Mouse (Mus musculus) adrenal gland, adult 8-10 months (tissue): ENCODE results near the gene Ssr2. TPM values are rescaled to one million over a fixed set of nuclear protein-coding genes. Genes with fewer than 3 reads are reported as not detected.

Experiments used
- DNase-seq: peaks from one replicate; pipeline ENCODE4 v3.0.0; 2022
- total RNA-seq, 4 experiments: library from RNA; stranded (reverse); gene quantifications; 2 replicates each; pipeline ENCODE4 v1.2.4; 2022

Ssr2 gene
- total RNA-seq, 4 experiments from 2014 or later = 139 to 217 (median 172) TPM

- no peak for DNase-seq
These were observed 33.2 kb upstream of the Ssr2 start for GRCm38 (mm10) chr3:88542486-88542885.

- no peak for DNase-seq
These were observed 32.5 kb upstream of the Ssr2 start for GRCm38 (mm10) chr3:88543174-88543573.

GRCm38 (mm10) chr3:88543651-88544410 lies 31.8 kb upstream of the Ssr2 start:
- no peak for DNase-seq

GRCm38 (mm10) chr3:88544514-88544913 lies 31.2 kb upstream of the Ssr2 start:
- no peak for DNase-seq

GRCm38 (mm10) chr3:88544955-88545591 lies 30.6 kb upstream of the Ssr2 start:
- no peak for DNase-seq

GRCm38 (mm10) chr3:88546674-88547418 lies 28.8 kb upstream of the Ssr2 start:
- DNase-seq = no peak

GRCm38 (mm10) chr3:88548180-88548917 lies 27.3 kb upstream of the Ssr2 start, which contains the start of gene Rab25:
Rab25 (minus strand) TSS chr3:88548300.
- no peak for DNase-seq

GRCm38 (mm10) chr3:88551586-88551985 lies 24.1 kb upstream of the Ssr2 start:
- no peak for DNase-seq

- no peak for DNase-seq
These were observed 23.5 kb upstream of the Ssr2 start for GRCm38 (mm10) chr3:88552082-88552645.

- DNase-seq = peak; percentile 99
These were observed 22.8 kb upstream of the Ssr2 start, which contains the start of gene Lamtor2 for GRCm38 (mm10) chr3:88552676-88553524. Lamtor2 (minus strand) TSS chr3:88553074.

GRCm38 (mm10) chr3:88553525-88553879 lies 22.2 kb upstream of the Ssr2 start, which contains the start of gene Ubqln4:
Ubqln4 (plus strand) TSS chr3:88553758.
- DNase-seq = peak; percentile 85

- DNase-seq = no peak
These were observed 21.6 kb upstream of the Ssr2 start for GRCm38 (mm10) chr3:88553880-88554586.

- no peak for DNase-seq
These were observed 20.5 kb upstream of the Ssr2 start for GRCm38 (mm10) chr3:88555069-88555605.

- DNase-seq = no peak
These were observed 19.9 kb upstream of the Ssr2 start for GRCm38 (mm10) chr3:88555731-88556130.

- no peak for DNase-seq
These were observed 19.1 kb upstream of the Ssr2 start for GRCm38 (mm10) chr3:88556616-88557015.

GRCm38 (mm10) chr3:88559596-88559995 lies 16.1 kb upstream of the Ssr2 start:
- DNase-seq = no peak

GRCm38 (mm10) chr3:88561989-88562388 lies 13.7 kb upstream of the Ssr2 start:
- no peak for DNase-seq

- DNase-seq = no peak
These were observed 12.2 kb upstream of the Ssr2 start for GRCm38 (mm10) chr3:88563442-88563841.

GRCm38 (mm10) chr3:88563966-88564365 lies 11.7 kb upstream of the Ssr2 start:
- DNase-seq = no peak

- no peak for DNase-seq
These were observed 9.6 kb upstream of the Ssr2 start for GRCm38 (mm10) chr3:88566116-88566515.
